Mouse (Mus musculus): ENCODE measurements around the gene Rab26. TPM values are rescaled to one million over a fixed set of nuclear protein-coding genes. Genes with fewer than 3 reads are reported as not detected.
A peak's percentile ranks its signal among the peaks of the same experiment; 100 is the strongest.

The Rab26 gene
- polyA plus RNA-seq, 1 experiment, result 1.2 TPM

- H3K27ac ChIP-seq (ENCODE audit: insufficient read depth, low read depth, low read length), result peak overlapping the region; percentile 85
- WGBS, result 9% methylated on average over 9 of the region's 9 CpGs
- TF ChIP-seq POLR2A (IDR thresholded peaks at IDR 0.05; ENCODE audit: low read depth, low read length) (no peak), CTCF (IDR thresholded peaks at IDR 0.05; ENCODE audit: extremely low read depth, insufficient read length, insufficient replicate concordance, low read depth, low read length) (no peak)
- no peaks in the 10 kb centered on the region for H3K36me3 ChIP-seq (ENCODE audit: control insufficient read depth, insufficient read depth, low read length)
- H3K27me3 ChIP-seq (ENCODE audit: control insufficient read depth, insufficient read depth, low read length), result no peaks in the 10 kb centered on the region
- H3K4me3 ChIP-seq (ENCODE audit: low read depth, low read length), result peak overlapping the region; percentile 67
- peaks cover 12% of the 10 kb centered on the region for H3K4me1 ChIP-seq (ENCODE audit: control insufficient read depth, insufficient read depth, insufficient read length, low read length)
These were observed 14.4 kb upstream of the Rab26 start for GRCm38 (mm10) chr17:24548435-24548834.

- 27% methylated on average over 3 of the region's 3 CpGs for WGBS
- Histone ChIP-seq H3K36me3 (ENCODE audit: control insufficient read depth, insufficient read depth, low read length) (no peaks in the 10 kb centered on the region), H3K4me1 (ENCODE audit: control insufficient read depth, insufficient read depth, insufficient read length, low read length) (peaks cover 12% of the 10 kb centered on the region), H3K4me3 (ENCODE audit: low read depth, low read length) (no peak overlapping the region), H3K27ac (ENCODE audit: insufficient read depth, low read depth, low read length) (peak overlapping the region; percentile 78), H3K27me3 (ENCODE audit: control insufficient read depth, insufficient read depth, low read length) (no peaks in the 10 kb centered on the region)
- no peak for TF ChIP-seq CTCF (IDR thresholded peaks at IDR 0.05; ENCODE audit: extremely low read depth, insufficient read length, insufficient replicate concordance, low read depth, low read length)
- no peak for TF ChIP-seq POLR2A (IDR thresholded peaks at IDR 0.05; ENCODE audit: low read depth, low read length)
These were observed 12.2 kb upstream of the Rab26 start for GRCm38 (mm10) chr17:24546234-24546633.

GRCm38 (mm10) chr17:24545247-24545646, 11.2 kb upstream of the Rab26 start:
- Histone ChIP-seq H3K4me1 (ENCODE audit: control insufficient read depth, insufficient read depth, insufficient read length, low read length) (peaks cover 5% of the 10 kb centered on the region), H3K27ac (ENCODE audit: insufficient read depth, low read depth, low read length) (no peak overlapping the region), H3K4me3 (ENCODE audit: low read depth, low read length) (no peak overlapping the region), H3K27me3 (ENCODE audit: control insufficient read depth, insufficient read depth, low read length) (no peaks in the 10 kb centered on the region), H3K36me3 (ENCODE audit: control insufficient read depth, insufficient read depth, low read length) (no peaks in the 10 kb centered on the region)
- 82% methylated on average over 2 of the region's 2 CpGs for WGBS
- no peak for TF ChIP-seq CTCF (IDR thresholded peaks at IDR 0.05; ENCODE audit: extremely low read depth, insufficient read length, insufficient replicate concordance, low read depth, low read length)
- no peak for TF ChIP-seq POLR2A (IDR thresholded peaks at IDR 0.05; ENCODE audit: low read depth, low read length)

GRCm38 (mm10) chr17:24544613-24545012, 10.6 kb upstream of the Rab26 start:
- WGBS, result 40% methylated on average over 12 of the region's 12 CpGs
- TF ChIP-seq CTCF (IDR thresholded peaks at IDR 0.05; ENCODE audit: extremely low read depth, insufficient read length, insufficient replicate concordance, low read depth, low read length) (no peak), POLR2A (IDR thresholded peaks at IDR 0.05; ENCODE audit: low read depth, low read length) (no peak)
- no peak overlapping the region for H3K27ac ChIP-seq (ENCODE audit: insufficient read depth, low read depth, low read length)
- H3K36me3 ChIP-seq (ENCODE audit: control insufficient read depth, insufficient read depth, low read length), result no peaks in the 10 kb centered on the region
- H3K4me3 ChIP-seq (ENCODE audit: low read depth, low read length), result no peak overlapping the region
- H3K27me3 ChIP-seq (ENCODE audit: control insufficient read depth, insufficient read depth, low read length), result no peaks in the 10 kb centered on the region
- H3K4me1 ChIP-seq (ENCODE audit: control insufficient read depth, insufficient read depth, insufficient read length, low read length), result peaks cover 5% of the 10 kb centered on the region

- H3K4me1 ChIP-seq (ENCODE audit: control insufficient read depth, insufficient read depth, insufficient read length, low read length), result peaks cover 4% of the 10 kb centered on the region; the same call in 1 of the 2 replicates
- 5% methylated on average over 3 of the region's 3 CpGs for WGBS
- H3K4me3 ChIP-seq (ENCODE audit: low read depth, low read length), result no peak overlapping the region
- no peaks in the 10 kb centered on the region for H3K27me3 ChIP-seq (ENCODE audit: control insufficient read depth, insufficient read depth, low read length)
- no peak for TF ChIP-seq POLR2A (IDR thresholded peaks at IDR 0.05; ENCODE audit: low read depth, low read length)
- TF ChIP-seq CTCF (IDR thresholded peaks at IDR 0.05; ENCODE audit: extremely low read depth, insufficient read length, insufficient replicate concordance, low read depth, low read length), result peak; percentile 73; the same call in 1 of the 2 replicates
- H3K27ac ChIP-seq (ENCODE audit: insufficient read depth, low read depth, low read length), result no peak overlapping the region
- H3K36me3 ChIP-seq (ENCODE audit: control insufficient read depth, insufficient read depth, low read length), result no peaks in the 10 kb centered on the region
These were observed 6.4 kb upstream of the Rab26 start for GRCm38 (mm10) chr17:24540375-24540774.

GRCm38 (mm10) chr17:24538950-24539349, 4.9 kb upstream of the Rab26 start:
- 54% methylated on average over 8 of the region's 8 CpGs for WGBS
- no peak overlapping the region for H3K27ac ChIP-seq (ENCODE audit: insufficient read depth, low read depth, low read length)
- H3K27me3 ChIP-seq (ENCODE audit: control insufficient read depth, insufficient read depth, low read length), result no peaks in the 10 kb centered on the region
- TF ChIP-seq CTCF (IDR thresholded peaks at IDR 0.05; ENCODE audit: extremely low read depth, insufficient read length, insufficient replicate concordance, low read depth, low read length) (no peak), POLR2A (IDR thresholded peaks at IDR 0.05; ENCODE audit: low read depth, low read length) (no peak)
- no peaks in the 10 kb centered on the region for H3K36me3 ChIP-seq (ENCODE audit: control insufficient read depth, insufficient read depth, low read length)
- no peak overlapping the region for H3K4me3 ChIP-seq (ENCODE audit: low read depth, low read length)
- peaks cover 4% of the 10 kb centered on the region; the same call in 1 of the 2 replicates for H3K4me1 ChIP-seq (ENCODE audit: control insufficient read depth, insufficient read depth, insufficient read length, low read length)

GRCm38 (mm10) chr17:24537536-24537935, 3.5 kb upstream of the Rab26 start:
- no peak for TF ChIP-seq POLR2A (IDR thresholded peaks at IDR 0.05; ENCODE audit: low read depth, low read length)
- no peak for TF ChIP-seq CTCF (IDR thresholded peaks at IDR 0.05; ENCODE audit: extremely low read depth, insufficient read length, insufficient replicate concordance, low read depth, low read length)
- H3K27ac ChIP-seq (ENCODE audit: insufficient read depth, low read depth, low read length), result no peak overlapping the region
- H3K4me1 ChIP-seq (ENCODE audit: control insufficient read depth, insufficient read depth, insufficient read length, low read length), result peaks cover 8% of the 10 kb centered on the region
- no peaks in the 10 kb centered on the region for H3K27me3 ChIP-seq (ENCODE audit: control insufficient read depth, insufficient read depth, low read length)
- H3K36me3 ChIP-seq (ENCODE audit: control insufficient read depth, insufficient read depth, low read length), result no peaks in the 10 kb centered on the region
- 11% methylated on average over 3 of the region's 3 CpGs for WGBS
- H3K4me3 ChIP-seq (ENCODE audit: low read depth, low read length), result no peak overlapping the region
